Mouse (Mus musculus): ENCODE measurements at regions not wholly inside any gene's neighbourhood (a gene's known extent, or its start where the extent isn't known, plus 50 kb on each side); places are given as distances from the start of the nearest gene placed in this dataset.

GRCm38 (mm10) chr6:31221490-31221889 lies 177.0 kb upstream of the Mkln1 start:
- no peak for TF ChIP-seq CTCF (IDR thresholded peaks at IDR 0.05)
- H3K4me3 ChIP-seq (ENCODE audit: low read depth, low read length): peak overlapping the region; percentile 3; the same call in 1 of the 2 replicates
- H3K27ac ChIP-seq (ENCODE audit: low read depth, low read length): no peak overlapping the region
- 8% methylated on average over 10 of the region's 10 CpGs for WGBS
- peak overlapping the region; percentile 99 for H3K4me2 ChIP-seq (ENCODE audit: low read depth, low read length, poor library complexity, severe bottlenecking)
- no peak overlapping the region for H3K9ac ChIP-seq (replicated peaks; ENCODE audit: low read length, poor library complexity, severe bottlenecking)
- H3K9me3 ChIP-seq (ENCODE audit: low read length): no peaks in the 10 kb centered on the region
- no peaks in the 10 kb centered on the region for H3K36me3 ChIP-seq (ENCODE audit: insufficient read depth, low read length)
- DNase-seq (ENCODE audit: low spot score) (peak; percentile 60), ATAC-seq (ENCODE audit: low FRiP score) (no peak)
- H3K27me3 ChIP-seq (ENCODE audit: insufficient read depth, low read length): 0 out of 2 replicates have a peak, but pooled peaks cover 6% of the 10 kb centered on the region
- H3K4me1 ChIP-seq (ENCODE audit: insufficient read depth, low read length): peaks cover 9% of the 10 kb centered on the region; the same call in 1 of the 2 replicates

- no peaks in the 10 kb centered on the region for H3K9me3 ChIP-seq (ENCODE audit: low read length)
- H3K4me2 ChIP-seq (ENCODE audit: low read depth, low read length, poor library complexity, severe bottlenecking): peak overlapping the region; percentile 99; the same call in 1 of the 2 replicates
- DNase-seq (ENCODE audit: low spot score): no peak
- no peak overlapping the region for H3K9ac ChIP-seq (replicated peaks; ENCODE audit: low read length, poor library complexity, severe bottlenecking)
- H3K36me3 ChIP-seq (ENCODE audit: insufficient read depth, low read length): no peaks in the 10 kb centered on the region
- TF ChIP-seq CTCF (IDR thresholded peaks at IDR 0.05): no peak
- WGBS: 74% methylated on average over 6 of the region's 6 CpGs
- H3K4me1 ChIP-seq (ENCODE audit: insufficient read depth, low read length): peaks cover 9% of the 10 kb centered on the region; the same call in 1 of the 2 replicates
- no peak overlapping the region for H3K27ac ChIP-seq (ENCODE audit: low read depth, low read length)
- H3K4me3 ChIP-seq (ENCODE audit: low read depth, low read length): no peak overlapping the region
- ATAC-seq (ENCODE audit: low FRiP score): no peak
- 0 out of 2 replicates have a peak, but pooled peaks cover 6% of the 10 kb centered on the region for H3K27me3 ChIP-seq (ENCODE audit: insufficient read depth, low read length)
Measured at GRCm38 (mm10) chr6:31222024-31222579, 176.4 kb upstream of the Mkln1 start.

- H3K4me1 ChIP-seq (ENCODE audit: insufficient read depth, low read length): no peaks in the 10 kb centered on the region
- WGBS: 39% methylated on average over 5 of the region's 5 CpGs
- TF ChIP-seq CTCF (IDR thresholded peaks at IDR 0.05): no peak
Measured at GRCm38 (mm10) chr6:31227406-31227805, 171.1 kb upstream of the Mkln1 start.

GRCm38 (mm10) chr6:31228061-31228460 lies 170.5 kb upstream of the Mkln1 start:
- no peaks in the 10 kb centered on the region for H3K27me3 ChIP-seq (ENCODE audit: insufficient read depth, low read length)
- TF ChIP-seq CTCF (IDR thresholded peaks at IDR 0.05): no peak
- H3K27ac ChIP-seq (ENCODE audit: low read depth, low read length): no peak overlapping the region
- H3K4me1 ChIP-seq (ENCODE audit: insufficient read depth, low read length): peaks cover 1% of the 10 kb centered on the region; the same call in 1 of the 2 replicates
- no peaks in the 10 kb centered on the region for H3K36me3 ChIP-seq (ENCODE audit: insufficient read depth, low read length)
- no peak overlapping the region for H3K9ac ChIP-seq (replicated peaks; ENCODE audit: low read length, poor library complexity, severe bottlenecking)
- H3K4me2 ChIP-seq (ENCODE audit: low read depth, low read length, poor library complexity, severe bottlenecking): no peak overlapping the region
- no peak overlapping the region for H3K4me3 ChIP-seq (ENCODE audit: low read depth, low read length)
- ATAC-seq (ENCODE audit: low FRiP score) (no peak), DNase-seq (ENCODE audit: low spot score) (no peak)
- WGBS: 87% methylated on average over 1 of the region's 1 CpGs
- H3K9me3 ChIP-seq (ENCODE audit: low read length): no peaks in the 10 kb centered on the region

More at GRCm38 (mm10) chr6:31227406-31227805, 171.1 kb upstream of the Mkln1 start:
- Histone ChIP-seq H3K4me3 (ENCODE audit: low read depth, low read length) (no peak overlapping the region), H3K9me3 (ENCODE audit: low read length) (no peaks in the 10 kb centered on the region), H3K9ac (replicated peaks; ENCODE audit: low read length, poor library complexity, severe bottlenecking) (no peak overlapping the region), H3K36me3 (ENCODE audit: insufficient read depth, low read length) (no peaks in the 10 kb centered on the region), H3K27me3 (ENCODE audit: insufficient read depth, low read length) (no peaks in the 10 kb centered on the region), H3K4me2 (ENCODE audit: low read depth, low read length, poor library complexity, severe bottlenecking) (no peak overlapping the region), H3K27ac (ENCODE audit: low read depth, low read length) (no peak overlapping the region)
- no peak for ATAC-seq (ENCODE audit: low FRiP score)
- no peak for DNase-seq (ENCODE audit: low spot score)

GRCm38 (mm10) chr6:31231821-31232220 lies 166.7 kb upstream of the Mkln1 start:
- H3K9ac ChIP-seq (replicated peaks; ENCODE audit: low read length, poor library complexity, severe bottlenecking): no peak overlapping the region
- no peak for TF ChIP-seq CTCF (IDR thresholded peaks at IDR 0.05)
- H3K4me3 ChIP-seq (ENCODE audit: low read depth, low read length): no peak overlapping the region
- 86% methylated on average over 4 of the region's 4 CpGs for WGBS
- no peaks in the 10 kb centered on the region for H3K9me3 ChIP-seq (ENCODE audit: low read length)
- H3K36me3 ChIP-seq (ENCODE audit: insufficient read depth, low read length): no peaks in the 10 kb centered on the region
- H3K27me3 ChIP-seq (ENCODE audit: insufficient read depth, low read length): no peaks in the 10 kb centered on the region
- peaks cover 3% of the 10 kb centered on the region; the same call in 1 of the 2 replicates for H3K4me1 ChIP-seq (ENCODE audit: insufficient read depth, low read length)
- DNase-seq (ENCODE audit: low spot score) (no peak), ATAC-seq (ENCODE audit: low FRiP score) (no peak)
- no peak overlapping the region for H3K4me2 ChIP-seq (ENCODE audit: low read depth, low read length, poor library complexity, severe bottlenecking)
- H3K27ac ChIP-seq (ENCODE audit: low read depth, low read length): no peak overlapping the region

GRCm38 (mm10) chr6:31233252-31233993 lies 165.1 kb upstream of the Mkln1 start:
- Histone ChIP-seq H3K27me3 (ENCODE audit: insufficient read depth, low read length) (no peaks in the 10 kb centered on the region), H3K4me3 (ENCODE audit: low read depth, low read length) (no peak overlapping the region), H3K27ac (ENCODE audit: low read depth, low read length) (peak overlapping the region; percentile 78), H3K36me3 (ENCODE audit: insufficient read depth, low read length) (no peaks in the 10 kb centered on the region), H3K4me2 (ENCODE audit: low read depth, low read length, poor library complexity, severe bottlenecking) (no peak overlapping the region), H3K9ac (replicated peaks; ENCODE audit: low read length, poor library complexity, severe bottlenecking) (0 out of 2 replicates have a peak overlapping the region, but pooled peaks have one; percentile 19), H3K4me1 (ENCODE audit: insufficient read depth, low read length) (peaks cover 3% of the 10 kb centered on the region; the same call in 1 of the 2 replicates), H3K9me3 (ENCODE audit: low read length) (no peaks in the 10 kb centered on the region)
- peak; percentile 78; the same call in 1 of the 2 replicates for ATAC-seq (ENCODE audit: low FRiP score)
- 23% methylated on average over 18 of the region's 18 CpGs for WGBS
- no peak for TF ChIP-seq CTCF (IDR thresholded peaks at IDR 0.05)
- peak; percentile 75 for DNase-seq (ENCODE audit: low spot score)
